Mouse (Mus musculus): ENCODE data around the gene Trmt10a.
A peak's percentile ranks its signal among the peaks of the same experiment; 100 is the strongest.

Gene Trmt10a

GRCm38 (mm10) chr3:138197556-138197955, 54.3 kb downstream of the Trmt10a start:
- DNase-seq (ENCODE audit: low spot score): no peak

GRCm38 (mm10) chr3:138197973-138198721, 54.9 kb downstream of the Trmt10a start:
- DNase-seq (ENCODE audit: low spot score): peak; percentile 96

- no peak for DNase-seq (ENCODE audit: low spot score)
Measured at GRCm38 (mm10) chr3:138198722-138199068, 55.4 kb downstream of the Trmt10a start.

- no peak for DNase-seq (ENCODE audit: low spot score)
Measured at GRCm38 (mm10) chr3:138208821-138209220, 65.6 kb downstream of the Trmt10a start.
